Mouse (Mus musculus) spleen, postnatal 10 days (tissue): Measurements from ENCODE around the gene Mylpf.
A peak's percentile ranks its signal among the peaks of the same experiment; 100 is the strongest.

Experiments used
- DNase-seq, 2 experiments: peaks; one replicate each; pipeline ENCODE4 v3.0.0; 2021 to 2022; ENCODE audit warnings: low spot score in 2 of 2

The Mylpf gene

GRCm38 (mm10) chr7:127206606-127207005 is 2.1 kb upstream of the Mylpf start:
- DNase-seq, result no peak

GRCm38 (mm10) chr7:127207374-127208294 is 1.1 kb upstream of the Mylpf start:
- peak; percentile 67 to 72 for DNase-seq

GRCm38 (mm10) chr7:127208295-127208552 is 466 bp upstream of the Mylpf start, which contains the start of gene Tbc1d10b:
Gene Tbc1d10b, minus strand, starts transcription at chr7:127208468.
- no peak for DNase-seq

GRCm38 (mm10) chr7:127209851-127210250 is 1.2 kb downstream of the Mylpf start:
- DNase-seq, result no peak

GRCm38 (mm10) chr7:127210266-127210665 is 1.6 kb downstream of the Mylpf start:
- no peak for DNase-seq

- DNase-seq, result no peak
Measured at GRCm38 (mm10) chr7:127211014-127211745, 2.5 kb downstream of the Mylpf start.

- no peak for DNase-seq
Measured at GRCm38 (mm10) chr7:127212432-127213250, 4.0 kb downstream of the Mylpf start.

GRCm38 (mm10) chr7:127213485-127213884 is 4.8 kb downstream of the Mylpf start:
- peak in 1 of 2 experiments; percentile 64 for DNase-seq

GRCm38 (mm10) chr7:127213930-127214329 is 5.2 kb downstream of the Mylpf start:
- DNase-seq, result no peak

GRCm38 (mm10) chr7:127214521-127214920 is 5.8 kb downstream of the Mylpf start:
- no peak for DNase-seq

GRCm38 (mm10) chr7:127214981-127215871 is 6.5 kb downstream of the Mylpf start:
- DNase-seq, result peak; percentile 59 to 76

GRCm38 (mm10) chr7:127216307-127216706 is 7.6 kb downstream of the Mylpf start:
- DNase-seq, result no peak

- DNase-seq, result no peak
Measured at GRCm38 (mm10) chr7:127217475-127217874, 8.8 kb downstream of the Mylpf start.

- peak; percentile 58 to 65 for DNase-seq
Measured at GRCm38 (mm10) chr7:127217901-127218642, 9.4 kb downstream of the Mylpf start.

GRCm38 (mm10) chr7:127218670-127219069 is 10.0 kb downstream of the Mylpf start:
- DNase-seq, result peak in 1 of 2 experiments; percentile 35

GRCm38 (mm10) chr7:127220440-127220839 is 11.8 kb downstream of the Mylpf start:
- DNase-seq, result peak in 1 of 2 experiments; percentile 16

GRCm38 (mm10) chr7:127223106-127223505 is 14.4 kb downstream of the Mylpf start:
- DNase-seq, result no peak

GRCm38 (mm10) chr7:127223515-127224478 is 15.1 kb downstream of the Mylpf start:
- no peak for DNase-seq

- DNase-seq, result no peak
Measured at GRCm38 (mm10) chr7:127224616-127225015, 15.9 kb downstream of the Mylpf start.
